Mouse (Mus musculus) common myeloid progenitor, adult 5-6 weeks (primary cell): Measurements from ENCODE around the gene Rdh8. TPM values are rescaled to one million over a fixed set of nuclear protein-coding genes. Genes with fewer than 3 reads are reported as not detected.
A peak's percentile ranks its signal among the peaks of the same experiment; 100 is the strongest.

Experiments
- ATAC-seq: replicated peaks from 2 replicates; pipeline ENCODE4 v1.8.0; 2016; ENCODE audit warnings: low read depth, mild to moderate bottlenecking, moderate TSS enrichment, inconsistent platforms; ENCODE audit not compliant: poor library complexity, severe bottlenecking
- total RNA-seq: library from RNA; stranded (forward); fragments of 200-1000, 187-1606 nt; gene quantifications from 2 replicates; pipeline ENCODE4 v1.2.3, GENCODE M21; 2017

Rdh8 gene
- not detected in 2 replicates for total RNA-seq

- ATAC-seq, result no peak
These were observed at the start of gene Rdh8 for GRCm38 (mm10) chr9:20818236-20818635. Rdh8 (plus strand) TSS chr9:20818503.

GRCm38 (mm10) chr9:20781286-20781685 lies 37.0 kb upstream of the Rdh8 start:
- no peak for ATAC-seq

- ATAC-seq, result no peak
These were observed 33.2 kb upstream of the Rdh8 start for GRCm38 (mm10) chr9:20785055-20785454.

- no peak for ATAC-seq
These were observed 30.3 kb upstream of the Rdh8 start for GRCm38 (mm10) chr9:20787992-20788391.

- ATAC-seq, result no peak
These were observed 28.7 kb upstream of the Rdh8 start for GRCm38 (mm10) chr9:20789651-20790050.

GRCm38 (mm10) chr9:20790345-20790744 lies 28.0 kb upstream of the Rdh8 start:
- no peak for ATAC-seq

GRCm38 (mm10) chr9:20794108-20794806 lies 24.0 kb upstream of the Rdh8 start:
- ATAC-seq, result peak; percentile 92

GRCm38 (mm10) chr9:20804266-20805158 lies 13.8 kb upstream of the Rdh8 start:
- peak; percentile 94 for ATAC-seq

GRCm38 (mm10) chr9:20805159-20805495 lies 13.2 kb upstream of the Rdh8 start:
- ATAC-seq, result no peak

- no peak for ATAC-seq
These were observed 12.6 kb upstream of the Rdh8 start for GRCm38 (mm10) chr9:20805706-20806105.

- no peak for ATAC-seq
These were observed 8.0 kb upstream of the Rdh8 start for GRCm38 (mm10) chr9:20810271-20810670.

- no peak for ATAC-seq
These were observed 7.5 kb upstream of the Rdh8 start for GRCm38 (mm10) chr9:20810773-20811172.

- ATAC-seq, result peak; percentile 71
These were observed 5.6 kb upstream of the Rdh8 start for GRCm38 (mm10) chr9:20812537-20813271.

- peak; percentile 17; the same call in 1 of the 2 replicates for ATAC-seq
These were observed 3.6 kb upstream of the Rdh8 start, which contains the start of gene Col5a3 for GRCm38 (mm10) chr9:20814521-20815272. Col5a3 (minus strand) TSS chr9:20815067.

- no peak for ATAC-seq
These were observed 1.7 kb downstream of the Rdh8 start for GRCm38 (mm10) chr9:20820001-20820400.

GRCm38 (mm10) chr9:20822821-20823220 lies 4.5 kb downstream of the Rdh8 start:
- ATAC-seq, result no peak

GRCm38 (mm10) chr9:20825781-20826180 lies 7.5 kb downstream of the Rdh8 start:
- no peak for ATAC-seq

- no peak for ATAC-seq
These were observed 9.8 kb downstream of the Rdh8 start for GRCm38 (mm10) chr9:20828127-20828526.

GRCm38 (mm10) chr9:20830901-20831643 lies 12.8 kb downstream of the Rdh8 start:
- peak; percentile 84 for ATAC-seq
